Mouse (Mus musculus) neutrophil, adult 5-6 weeks (primary cell): ENCODE measurements around the gene Shtn1. TPM values are rescaled to one million over a fixed set of nuclear protein-coding genes. Genes with fewer than 3 reads are reported as not detected.

Source experiments
- total RNA-seq: library from RNA; stranded (forward); fragments of 200-1000 nt; gene quantifications from 2 replicates; pipeline ENCODE4 v1.2.3, GENCODE M21; 2017

Shtn1 gene
- total RNA-seq, 1 experiment from 2014 or later: 0.81 TPM

Other genes with a start within 250 kb of the Shtn1 start
- not detected in 2 replicates for gene Eno4, start 132.7 kb downstream of the Shtn1 start, total RNA-seq
- 0.81 and 1.2 TPM in 2 replicates for gene Hspa12a, start 132.4 kb downstream of the Shtn1 start, total RNA-seq
- not detected in 2 replicates for gene Vax1, start 94.0 kb upstream of the Shtn1 start, total RNA-seq
- not detected in 2 replicates for gene Kcnk18, start 143.1 kb upstream of the Shtn1 start, total RNA-seq
- gene Slc18a2, start 184.8 kb upstream of the Shtn1 start, total RNA-seq: 1.0 and 1.1 TPM in 2 replicates
- 41.4 and 53.8 TPM in 2 replicates for gene Rps12-ps3, start 246.2 kb upstream of the Shtn1 start, total RNA-seq